Mouse (Mus musculus): ENCODE results near the gene Usp9x. TPM values are rescaled to one million over a fixed set of nuclear protein-coding genes. Genes with fewer than 3 reads are reported as not detected.
A peak's percentile ranks its signal among the peaks of the same experiment; 100 is the strongest.

Gene Usp9x
- total and polyA plus RNA-seq, 3 experiments, result 56.3 to 64.5 (median 62.8) TPM

DNA sequence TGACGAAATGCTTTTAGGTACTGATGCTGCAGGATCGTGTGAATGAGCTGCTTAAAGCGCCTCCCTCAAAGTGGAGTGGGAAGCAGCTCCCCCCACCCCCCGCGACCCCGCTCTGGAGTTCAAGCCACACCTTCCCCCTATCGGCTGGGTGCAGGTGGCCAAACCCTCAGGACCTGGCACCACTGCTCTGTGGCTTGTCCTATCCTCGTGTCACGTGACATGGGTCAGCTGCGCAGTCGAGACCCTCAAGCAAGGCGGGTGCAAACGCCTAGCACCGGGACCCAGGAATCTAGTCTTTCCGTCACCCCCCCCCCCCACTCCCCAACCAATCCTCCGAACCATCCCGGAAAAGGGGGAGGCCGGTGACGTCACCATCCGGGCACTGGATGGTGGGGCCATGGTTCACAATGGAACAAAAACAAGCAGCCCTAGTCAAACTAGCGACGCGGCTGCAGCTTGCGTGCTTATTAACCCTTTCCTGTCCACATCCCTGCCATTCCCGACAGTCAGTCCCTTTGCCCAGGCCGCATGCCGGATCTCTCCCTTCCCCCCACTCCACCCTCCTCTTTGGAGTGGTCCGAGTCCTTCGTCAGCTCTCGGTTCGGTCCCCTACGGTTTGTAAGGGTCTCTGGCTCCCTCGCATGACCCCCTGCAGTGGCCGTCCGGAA lies 591 bp upstream of the Usp9x start:
- dilution Hi-C loops (cut with MboI; ENCODE audit: extremely low pct_ligation_motif_present, extremely low pct_unique_long_range_greater_than_20kb, low sequenced_read_pairs), result no loop called here
- Histone ChIP-seq H3K27ac (ENCODE audit: insufficient read depth, low read depth) (peak overlapping the region; percentile 90), H3K79me2 (replicated peaks; ENCODE audit: control insufficient read depth, extremely low read depth, insufficient read depth, poor library complexity, severe bottlenecking) (peaks cover 6% of the 10 kb centered on the region), H3K36me3 (replicated peaks in 1 of 2; ENCODE audit: control insufficient read depth in 1 of 2, insufficient read depth in 1 of 2, low read length in 1 of 2) (peaks cover 0 to under 1% of the 10 kb centered on the region in 2 experiments), H3K4me3 (replicated peaks in 1 of 3; ENCODE audit: low read depth in 2 of 3, low read length in 2 of 3, poor library complexity in 1 of 3) (peak overlapping the region; percentile 54 to 69 (median 59)), H3K4me2 (ENCODE audit: insufficient read depth, low read depth, poor library complexity, severe bottlenecking) (peak overlapping the region; percentile 51), H3K9me3 (replicated peaks; ENCODE audit: low read length) (no peaks in the 10 kb centered on the region), H3K9ac (ENCODE audit: insufficient read depth, low read depth) (peak overlapping the region; percentile 64), H3K4me1 (ENCODE audit: control insufficient read depth in 1 of 2, insufficient read depth in 2 of 2) (no peaks in the 10 kb centered on the region), H3K27me3 (replicated peaks) (no peaks in the 10 kb centered on the region)
- in situ Hi-C loops (cut with MboI; ENCODE audit: low pct_ligation_motif_present, low pct_unique_long_range_greater_than_20kb, low sequenced_read_pairs), result no loop called here
- DNase-seq (ENCODE audit: extremely low read depth), result peak; percentile 64
- TF ChIP-seq RCOR1 (conservative IDR thresholded peaks at IDR 0.05; ENCODE audit: low read depth, low read length) (no peak), POLR2A (IDR thresholded peaks at IDR 0.05; ENCODE audit: low read depth, low read length) (peak; percentile 38), HCFC1 (IDR thresholded peaks at IDR 0.05; ENCODE audit: low read depth, low read length) (peak; percentile 31; the same call in 1 of the 2 replicates), ELF1 (IDR thresholded peaks at IDR 0.05; ENCODE audit: low read depth, low read length) (no peak; the same call in 1 of the 2 replicates), SMC3 (IDR thresholded peaks at IDR 0.05; ENCODE audit: low read depth, low read length) (no peak), EP300 (IDR thresholded peaks at IDR 0.05; ENCODE audit: low read length) (no peak), MAZ (IDR thresholded peaks at IDR 0.05; ENCODE audit: low read depth, low read length) (0 out of 2 replicates have a peak, but pooled peaks have one; percentile 57), ZC3H11A (IDR thresholded peaks at IDR 0.05; ENCODE audit: low read depth, low read length) (no peak), JUND (conservative IDR thresholded peaks at IDR 0.05; ENCODE audit: low read depth, low read length) (no peak), ETS1 (conservative IDR thresholded peaks at IDR 0.05; ENCODE audit: low read depth, low read length) (peak; percentile 15), NRF1 (IDR thresholded peaks at IDR 0.05; ENCODE audit: low read depth, low read length) (0 out of 2 replicates have a peak, but pooled peaks have one; percentile 13), USF1 (IDR thresholded peaks at IDR 0.05; ENCODE audit: low read depth, low read length) (peak; percentile 78), SIN3A (IDR thresholded peaks at IDR 0.05; ENCODE audit: low read length) (0 out of 2 replicates have a peak, but pooled peaks have one; percentile 17), BHLHE40 (IDR thresholded peaks at IDR 0.05; ENCODE audit: low read depth, low read length) (peak; percentile 78), MEF2A (IDR thresholded peaks at IDR 0.05; ENCODE audit: borderline replicate concordance, low read depth, low read length) (no peak), USF2 (conservative IDR thresholded peaks at IDR 0.05; ENCODE audit: low read depth, low read length) (peak; percentile 70)

- Histone ChIP-seq H3K27ac (ENCODE audit: insufficient read depth, low read depth) (peak overlapping the region; percentile 88), H3K36me3 (replicated peaks in 1 of 2; ENCODE audit: control insufficient read depth in 1 of 2, insufficient read depth in 1 of 2, low read length in 1 of 2) (peaks cover 0 to 3% of the 10 kb centered on the region in 2 experiments), H3K9me3 (replicated peaks; ENCODE audit: low read length) (no peaks in the 10 kb centered on the region), H3K4me3 (replicated peaks in 1 of 3; ENCODE audit: low read depth in 2 of 3, low read length in 2 of 3, poor library complexity in 1 of 3) (peak overlapping the region; percentile 57 to 79 (median 68)), H3K4me2 (ENCODE audit: insufficient read depth, low read depth, poor library complexity, severe bottlenecking) (no peak overlapping the region), H3K79me2 (replicated peaks; ENCODE audit: control insufficient read depth, extremely low read depth, insufficient read depth, poor library complexity, severe bottlenecking) (peaks cover 11% of the 10 kb centered on the region), H3K9ac (ENCODE audit: insufficient read depth, low read depth) (peak overlapping the region; percentile 71), H3K4me1 (ENCODE audit: control insufficient read depth in 1 of 2, insufficient read depth in 2 of 2) (no peaks in the 10 kb centered on the region), H3K27me3 (replicated peaks) (no peaks in the 10 kb centered on the region)
- TF ChIP-seq POLR2A (IDR thresholded peaks at IDR 0.05; ENCODE audit: low read depth, low read length) (peak; percentile 33), PAX5 (IDR thresholded peaks at IDR 0.05; ENCODE audit: low read length) (no peak), SIN3A (IDR thresholded peaks at IDR 0.05; ENCODE audit: low read length) (0 out of 2 replicates have a peak, but pooled peaks have one; percentile 9), MEF2A (IDR thresholded peaks at IDR 0.05; ENCODE audit: borderline replicate concordance, low read depth, low read length) (no peak), RCOR1 (conservative IDR thresholded peaks at IDR 0.05; ENCODE audit: low read depth, low read length) (no peak), CHD2 (IDR thresholded peaks at IDR 0.05; ENCODE audit: low read length) (no peak), NELFE (IDR thresholded peaks at IDR 0.05; ENCODE audit: low read depth, low read length) (0 out of 2 replicates have a peak, but pooled peaks have one; percentile 0)
- in situ Hi-C loops (cut with MboI; ENCODE audit: low pct_ligation_motif_present, low pct_unique_long_range_greater_than_20kb, low sequenced_read_pairs), result no loop called here
- dilution Hi-C loops (cut with MboI; ENCODE audit: extremely low pct_ligation_motif_present, extremely low pct_unique_long_range_greater_than_20kb, low sequenced_read_pairs), result no loop called here
- DNase-seq (ENCODE audit: extremely low read depth), result peak; percentile 56
Observed at GRCm38 (mm10) chrX:13071776-13072460, 620 bp downstream of the Usp9x start.

All from CH12.LX (cell line).